Mouse (Mus musculus) cerebellum, adult 2 months (tissue): ENCODE measurements at regions not wholly inside any gene's neighbourhood (a gene's known extent, or its start where the extent isn't known, plus 50 kb on each side); places are given as distances from the start of the nearest gene placed in this dataset.

Source experiments
- CTCF ChIP-seq: fragments of 200-500 bp; IDR thresholded peaks from 2 replicates; pipeline ENCODE4 v1.5.1; 2011; ENCODE audit warnings: low read depth, mild to moderate bottlenecking, control low read depth, low read length, moderate library complexity, borderline replicate concordance; ENCODE audit not compliant: insufficient read depth
- POLR2A ChIP-seq: fragments of 200-500 bp; IDR thresholded peaks from 2 replicates; pipeline ENCODE4 v1.6.1; 2011; ENCODE audit warnings: low read length, control low read depth, borderline replicate concordance; ENCODE audit not compliant: insufficient read depth

DNA sequence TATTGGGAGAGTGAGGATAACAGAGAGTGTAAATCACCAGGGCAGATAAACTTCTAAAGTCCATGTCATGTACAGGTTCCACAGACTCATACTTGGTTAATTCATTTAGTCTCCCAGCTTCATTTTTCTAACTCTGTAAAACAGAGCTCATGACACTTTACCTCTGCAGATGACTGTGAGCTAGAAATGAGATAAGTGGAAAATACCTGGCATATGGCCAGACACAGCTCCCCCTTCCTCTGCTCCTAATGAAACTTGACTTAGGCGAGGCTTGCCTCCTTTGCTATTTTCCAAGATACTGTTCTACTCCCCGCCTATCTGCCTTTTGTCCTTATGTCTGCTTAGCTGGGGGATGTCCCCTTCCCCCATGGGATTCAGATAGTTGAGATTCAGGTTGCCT lies 351.7 kb upstream of the Lcorl start:
- no peak for TF ChIP-seq POLR2A
- TF ChIP-seq CTCF = no peak
